Mouse (Mus musculus): ENCODE results near the gene Eral1.

Gene Eral1

GRCm38 (mm10) chr11:78036791-78037190, 43.4 kb downstream of the Eral1 start:
- DNase-seq: no peak

DNA sequence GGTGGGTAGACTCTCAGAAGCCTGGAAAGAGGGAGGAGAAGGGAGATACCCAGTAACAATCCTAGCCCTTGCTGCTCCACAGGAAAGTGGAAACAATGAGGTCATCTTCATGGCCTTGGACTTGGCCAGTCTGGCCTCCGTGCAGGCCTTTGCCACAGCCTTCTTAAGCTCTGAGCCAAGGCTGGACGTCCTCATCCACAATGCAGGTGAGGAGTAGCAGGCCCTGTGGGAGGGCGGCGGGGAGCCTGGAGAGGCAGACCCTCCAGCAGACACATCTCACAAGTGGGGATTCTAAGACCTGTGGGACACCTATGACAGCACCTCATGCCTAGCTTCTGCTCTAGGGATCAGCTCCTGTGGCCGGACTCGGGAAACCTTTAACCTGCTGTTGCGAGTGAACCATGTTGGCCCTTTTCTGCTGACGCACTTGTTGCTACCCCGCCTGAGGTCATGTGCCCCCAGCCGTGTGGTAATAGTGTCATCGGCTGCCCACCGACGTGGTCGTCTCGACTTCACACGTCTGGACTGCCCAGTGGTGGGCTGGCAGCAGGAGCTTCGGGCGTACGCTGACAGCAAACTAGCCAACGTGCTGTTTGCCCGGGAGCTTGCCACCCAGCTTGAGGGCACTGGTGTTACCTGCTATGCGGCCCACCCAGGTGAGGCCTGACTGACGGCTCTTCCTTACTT, 46.1 kb downstream of the Eral1 start:
- no peak for DNase-seq

GRCm38 (mm10) chr11:78032809-78033195, 47.4 kb downstream of the Eral1 start:
- DNase-seq: no peak

GRCm38 (mm10) chr11:78031947-78032808, 48.0 kb downstream of the Eral1 start, which contains the start of gene Dhrs13:
Dhrs13 (plus strand) TSS chr11:78032280.
- peak; percentile 94 to 95 for DNase-seq

DNA sequence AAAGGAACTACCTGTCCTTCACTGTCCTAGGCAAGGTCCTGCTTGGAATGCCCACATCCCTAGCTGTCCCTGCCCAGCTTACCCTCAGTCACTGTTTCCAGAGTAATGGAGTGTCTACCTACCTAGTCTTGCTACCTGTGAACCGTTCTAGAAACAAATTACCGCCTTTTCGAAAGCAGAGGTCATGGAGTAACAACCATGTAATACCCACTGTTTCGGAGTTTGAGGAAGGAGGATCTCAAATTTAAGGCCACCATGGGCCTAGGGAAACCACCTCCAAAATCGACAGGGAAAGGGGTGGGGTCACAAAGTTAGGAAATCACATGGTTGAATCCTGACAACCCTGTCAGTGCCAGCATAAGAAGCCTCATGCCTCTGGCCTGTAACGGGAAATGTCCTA, 48.8 kb downstream of the Eral1 start:
- no peak for DNase-seq

DNA sequence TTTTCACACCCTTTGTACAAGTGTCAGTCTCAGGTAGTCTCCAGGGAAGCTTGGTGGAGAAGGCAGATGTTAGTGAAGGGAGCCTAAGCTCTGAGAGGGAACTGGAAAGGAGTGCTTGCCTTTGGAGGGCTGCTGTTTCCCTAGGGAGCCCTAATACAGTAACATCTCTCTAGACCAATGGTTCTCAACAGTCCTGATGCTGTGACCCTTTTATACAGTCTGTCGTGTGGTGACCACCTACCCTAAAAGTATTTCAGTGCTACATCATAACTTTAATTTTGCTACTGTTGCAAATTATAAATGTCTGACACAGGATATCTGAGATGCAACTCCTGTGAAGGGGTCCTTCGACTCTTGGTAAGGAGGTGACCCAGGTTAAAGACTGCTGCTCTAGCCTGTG, 49.6 kb downstream of the Eral1 start:
- no peak for DNase-seq

DNA sequence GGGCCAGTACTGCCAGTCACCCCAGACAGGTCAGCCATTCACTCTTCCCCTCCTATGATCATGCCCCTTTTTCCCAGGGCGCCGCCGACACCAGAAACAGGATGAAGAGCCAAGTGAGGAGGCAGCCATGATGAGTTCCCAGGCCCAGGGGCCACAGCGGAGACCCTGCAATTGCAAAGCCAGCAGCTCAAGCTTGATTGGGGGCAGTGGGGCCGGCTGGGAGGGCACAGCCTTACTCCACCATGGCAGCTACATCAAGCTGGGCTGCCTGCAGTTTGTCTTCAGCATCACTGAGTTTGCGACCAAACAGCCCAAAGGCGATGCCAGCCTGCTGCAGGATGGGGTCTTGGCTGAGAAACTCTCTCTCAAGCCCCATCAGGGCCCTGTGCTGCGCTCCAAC, 50.9 kb downstream of the Eral1 start:
- DNase-seq: no peak

GRCm38 (mm10) chr11:78023607-78024006, 56.6 kb downstream of the Eral1 start:
- DNase-seq: peak in 1 of 2 experiments; percentile 31

All from cerebellum, postnatal 36 days (tissue).